Comparison of ENCODE assay signal across 10 mouse cellular contexts in genomic region chr4:41660851-41661430, GRCm38 (mm10). TPM values are rescaled to one million over a fixed set of nuclear protein-coding genes. Genes with fewer than 3 reads are reported as not detected.
DNase-seq lines count a peak whose midpoint lies in the region; ATAC-seq and TF ChIP-seq lines count a peak whose summit lies in the region.
"Had no signal": no experiment of that assay in that cellular context is flagged by ENCODE, and none has a peak within 500 bp of the region (broad histone marks: within the 10 kb centered on the region; RNA-seq: fewer than 3 reads in every experiment).

No protein-coding gene starts in this region.

- TF ChIP-seq CTCF in heart, adult 2 months (IDR thresholded peaks at IDR 0.05): no peak

- intact Hi-C loops in heart, adult 2 months (cut with DNase I): no loop called here

- H3K4me3 ChIP-seq in embryonic facial prominence, embryonic 13.5 days: no peak overlapping the region
- H3K4me3 ChIP-seq in kidney, embryonic 16.5 days (ENCODE audit: low read length): no peak overlapping the region
- no peak overlapping the region for H3K4me3 ChIP-seq in heart, adult 2 months

- peak; percentile 39; the same call in 1 of the 2 replicates for ATAC-seq in embryonic facial prominence, embryonic 13.5 days (ENCODE audit: insufficient number of reproducible peaks, insufficient read depth, low FRiP score, low TSS enrichment, low read depth)
- peak; percentile 10; the same call in 1 of the 2 replicates for ATAC-seq in kidney, embryonic 16.5 days (ENCODE audit: low FRiP score, low TSS enrichment)

- DNase-seq in heart, adult 11 months: peak; percentile 90
- DNase-seq in heart, adult 9 months (ENCODE audit: low spot score in 2 of 2): no peak
- DNase-seq in mesoderm, embryonic 11.5 days (ENCODE audit: low read depth, low spot score): peak; percentile 74
- DNase-seq in thymus, postnatal 25 days: no peak
- no peak for DNase-seq in layer of hippocampus, adult 9-10 months (ENCODE audit: low spot score)
- DNase-seq in heart, adult 2 months: no peak
- DNase-seq: adrenal gland, adult 8-10 months; right cerebral cortex, adult 18-20 months had no signal

- 15% methylated on average over 11 of the region's 11 CpGs for WGBS in embryonic facial prominence, embryonic 13.5 days
- WGBS in kidney, embryonic 16.5 days: 9% methylated on average over 11 of the region's 11 CpGs
- WGBS in heart, adult 2 months: 70% methylated on average over 11 of the region's 11 CpGs

- H3K9ac ChIP-seq in embryonic facial prominence, embryonic 13.5 days: 0 out of 2 replicates have a peak overlapping the region, but pooled peaks have one; percentile 32
- peak overlapping the region; percentile 39; the same call in 1 of the 2 replicates for H3K9ac ChIP-seq in kidney, embryonic 16.5 days (replicated peaks; ENCODE audit: low read length)
- no peak overlapping the region for H3K9ac ChIP-seq in heart, adult 2 months (ENCODE audit: low read depth, low read length)

- peaks cover 77% of the 10 kb centered on the region for H3K4me1 ChIP-seq in embryonic facial prominence, embryonic 13.5 days
- H3K4me1 ChIP-seq in kidney, embryonic 16.5 days (ENCODE audit: insufficient read depth, low read length): peaks cover 60% of the 10 kb centered on the region
- H3K4me1 ChIP-seq in heart, adult 2 months (ENCODE audit: control insufficient read depth, insufficient read depth, low read length): no peaks in the 10 kb centered on the region; the same call in 1 of the 2 replicates

- no peak for TF ChIP-seq EP300 in heart, adult 2 months (IDR thresholded peaks at IDR 0.05; ENCODE audit: insufficient read depth, low read depth, low read length)

- H3K4me2 ChIP-seq in embryonic facial prominence, embryonic 13.5 days: no peak overlapping the region
- no peak overlapping the region for H3K4me2 ChIP-seq in kidney, embryonic 16.5 days (replicated peaks; ENCODE audit: low read depth, low read length)

- H3K36me3 ChIP-seq in embryonic facial prominence, embryonic 13.5 days: peaks cover 16% of the 10 kb centered on the region
- no peaks in the 10 kb centered on the region for H3K36me3 ChIP-seq in kidney, embryonic 16.5 days (ENCODE audit: insufficient read depth, low read length)
- no peaks in the 10 kb centered on the region for H3K36me3 ChIP-seq in heart, adult 2 months (ENCODE audit: control insufficient read depth, insufficient read depth, low read length)

- no peak for TF ChIP-seq POLR2A in heart, adult 2 months (IDR thresholded peaks at IDR 0.05; ENCODE audit: insufficient read depth, low read depth, low read length)

- peak overlapping the region; percentile 18; the same call in 1 of the 2 replicates for H3K27ac ChIP-seq in embryonic facial prominence, embryonic 13.5 days
- peak overlapping the region; percentile 36; the same call in 1 of the 2 replicates for H3K27ac ChIP-seq in kidney, embryonic 16.5 days (ENCODE audit: low read length)
- no peak overlapping the region for H3K27ac ChIP-seq in heart, adult 2 months

- no peaks in the 10 kb centered on the region for H3K9me3 ChIP-seq in embryonic facial prominence, embryonic 13.5 days
- H3K9me3 ChIP-seq in kidney, embryonic 16.5 days (ENCODE audit: low read length): no peaks in the 10 kb centered on the region

- peaks cover 27% of the 10 kb centered on the region for H3K27me3 ChIP-seq in embryonic facial prominence, embryonic 13.5 days
- H3K27me3 ChIP-seq in kidney, embryonic 16.5 days (ENCODE audit: insufficient read depth, low read length): 0 out of 2 replicates have a peak, but pooled peaks cover 6% of the 10 kb centered on the region
- H3K27me3 ChIP-seq in heart, adult 2 months (ENCODE audit: control insufficient read depth, insufficient read depth, low read length): no peaks in the 10 kb centered on the region

- H3K79me2 ChIP-seq in heart, adult 2 months (replicated peaks; ENCODE audit: control insufficient read depth, insufficient read depth, low read length): no peaks in the 10 kb centered on the region

RNA-seq across cellular contexts. Expression of gene Enho, which starts 20.8 kb away (rescaled TPM):
- 19.4 and 23.2 TPM in 2 replicates for polyA plus RNA-seq in embryonic facial prominence, embryonic 13.5 days (2015; fragmentation: Nextera tagmentation; extraction: Ambion mirVana)
- polyA plus RNA-seq in kidney, embryonic 16.5 days (2015; fragmentation: Nextera tagmentation; extraction: Ambion mirVana): 18.9 and 23.5 TPM in 2 replicates
- 1 to 10 TPM; 8.1 to 8.3 TPM for total RNA-seq in heart, adult 2 months (2021)
- polyA plus RNA-seq in heart, adult 2 months (2012; rRNA removed): 20.4 and 22.3 TPM in 2 replicates

RNA-seq across cellular contexts. Expression of gene Cntfr, which starts 35.9 kb away (rescaled TPM):
- polyA plus RNA-seq in embryonic facial prominence, embryonic 13.5 days (2015; fragmentation: Nextera tagmentation; extraction: Ambion mirVana): 11.2 and 16.3 TPM in 2 replicates
- 18.8 and 22.8 TPM in 2 replicates for polyA plus RNA-seq in kidney, embryonic 16.5 days (2015; fragmentation: Nextera tagmentation; extraction: Ambion mirVana)
- 1 to 10 TPM; 4.1 to 5.4 TPM for total RNA-seq in heart, adult 2 months (2021)
- 8.5 and 11.4 TPM in 2 replicates for polyA plus RNA-seq in heart, adult 2 months (2012; rRNA removed)

RNA-seq across cellular contexts. Expression of gene Il11ra1, which starts 38.8 kb away (rescaled TPM):
- polyA plus RNA-seq in embryonic facial prominence, embryonic 13.5 days (2015; fragmentation: Nextera tagmentation; extraction: Ambion mirVana): 427 and 512 TPM in 2 replicates
- 168 and 184 TPM in 2 replicates for polyA plus RNA-seq in kidney, embryonic 16.5 days (2015; fragmentation: Nextera tagmentation; extraction: Ambion mirVana)
- total RNA-seq in heart, adult 2 months (2021): 10 to 100 TPM; 88.2 to 99.3 TPM
- 79.9 and 108 TPM in 2 replicates for polyA plus RNA-seq in heart, adult 2 months (2012; rRNA removed)

RNA-seq across cellular contexts. Expression of gene Rpp25l, which starts 52.4 kb away (rescaled TPM):
- polyA plus RNA-seq in embryonic facial prominence, embryonic 13.5 days (2015; fragmentation: Nextera tagmentation; extraction: Ambion mirVana): 84.5 and 93.3 TPM in 2 replicates
- polyA plus RNA-seq in kidney, embryonic 16.5 days (2015; fragmentation: Nextera tagmentation; extraction: Ambion mirVana): 76.0 and 84.9 TPM in 2 replicates
- 10 to 100 TPM; 30.1 to 32.3 TPM for total RNA-seq in heart, adult 2 months (2021)
- polyA plus RNA-seq in heart, adult 2 months (2012; rRNA removed): 33.2 and 33.8 TPM in 2 replicates

Comparison
In these comparisons a context has a peak if more than half of its experiments do, and no peak if none do; other contexts are left out.
1. DNase-seq: peak in heart, adult 11 months (single experiment) and mesoderm, embryonic 11.5 days (single experiment); none in heart, adult 9 months (0 of 2), thymus, postnatal 25 days (single experiment), layer of hippocampus, adult 9-10 months (single experiment) and heart, adult 2 months (0 of 2).